Mouse (Mus musculus) limb, embryonic 13.5 days (tissue): ENCODE data around the gene Shank3. TPM values are rescaled to one million over a fixed set of nuclear protein-coding genes. Genes with fewer than 3 reads are reported as not detected.

Experiments
- ATAC-seq: fragments of 200-750 bp; cut with Nextera tagmentation; 2 replicates; pipeline ENCODE4 v1.8.0; 2017; ENCODE audit warnings: low read depth, moderate number of reproducible peaks, moderate TSS enrichment; ENCODE audit not compliant: low FRiP score
- H3K27ac ChIP-seq: fragments of 300-500 bp; sonication (generic); 2 replicates; pipeline ENCODE4 v1.5.1; 2015; ENCODE audit warnings: inconsistent platforms, mild to moderate bottlenecking, moderate library complexity
- H3K27me3 ChIP-seq: fragments of 300-500 bp; sonication (generic); 2 replicates; pipeline ENCODE4 v1.6.1; 2015; ENCODE audit warnings: mild to moderate bottlenecking, inconsistent platforms
- H3K36me3 ChIP-seq: fragments of 300-500 bp; sonication (generic); 2 replicates; pipeline ENCODE4 v1.6.1; 2015; ENCODE audit warnings: inconsistent platforms, mild to moderate bottlenecking, moderate library complexity
- H3K4me1 ChIP-seq: fragments of 300-500 bp; sonication (generic); 2 replicates; pipeline ENCODE4 v1.6.1; 2015; ENCODE audit warnings: inconsistent platforms
- H3K4me2 ChIP-seq: fragments of 300-500 bp; sonication (generic); replicated peaks from 2 replicates; pipeline ENCODE4 v1.6.1; 2015; ENCODE audit warnings: inconsistent platforms, mild to moderate bottlenecking, moderate library complexity
- H3K4me3 ChIP-seq: fragments of 300-500 bp; sonication (generic); 2 replicates; pipeline ENCODE4 v1.5.1; 2015; ENCODE audit warnings: moderate library complexity, mild to moderate bottlenecking, inconsistent platforms
- H3K9ac ChIP-seq: fragments of 300-500 bp; sonication (generic); 2 replicates; pipeline ENCODE4 v1.6.1; 2015; ENCODE audit warnings: mild to moderate bottlenecking, inconsistent platforms
- H3K9me3 ChIP-seq: fragments of 300-500 bp; sonication (generic); 2 replicates; pipeline ENCODE4 v1.6.1; 2016; ENCODE audit warnings: inconsistent platforms
- WGBS: fragments of 180-500 bp; shearing (Covaris S2); methylation state at CpG from one replicate; pipeline ENCODE4 v1.1.7; 2015; 5-methylcytosine and 5-hydroxymethylcytosine counted together
- polyA plus RNA-seq: library from polyadenylated mRNA; unstranded; fragments of >200 nt; fragmentation: Nextera tagmentation; extraction: Ambion mirVana; gene quantifications from 2 replicates; pipeline ENCODE4 v1.2.1, GENCODE M21; 2015

Gene Shank3
- polyA plus RNA-seq, 1 experiment from 2014 or later: 2.6 TPM

- Histone ChIP-seq H3K9me3 (no peaks in the 10 kb centered on the region), H3K27me3 (no peaks in the 10 kb centered on the region), H3K36me3 (peaks cover 36% of the 10 kb centered on the region), H3K4me2 (no peak overlapping the region), H3K27ac (no peak overlapping the region), H3K9ac (no peak overlapping the region), H3K4me3 (no peak overlapping the region), H3K4me1 (no peaks in the 10 kb centered on the region)
- ATAC-seq: no peak
- WGBS: 85% methylated on average over 8 of the region's 8 CpGs
Observed at GRCm38 (mm10) chr15:89507751-89508150, 8.3 kb downstream of the Shank3 start.

GRCm38 (mm10) chr15:89512679-89513078 lies 13.3 kb downstream of the Shank3 start:
- no peak overlapping the region for H3K27ac ChIP-seq
- no peaks in the 10 kb centered on the region for H3K27me3 ChIP-seq
- no peak overlapping the region for H3K4me3 ChIP-seq
- H3K36me3 ChIP-seq: peaks cover 4% of the 10 kb centered on the region; the same call in 1 of the 2 replicates
- no peak for ATAC-seq
- H3K9me3 ChIP-seq: no peaks in the 10 kb centered on the region
- WGBS: 72% methylated on average over 4 of the region's 4 CpGs
- H3K9ac ChIP-seq: no peak overlapping the region
- H3K4me1 ChIP-seq: no peaks in the 10 kb centered on the region
- H3K4me2 ChIP-seq: no peak overlapping the region

- ATAC-seq: no peak
- Histone ChIP-seq H3K9me3 (no peaks in the 10 kb centered on the region), H3K9ac (no peak overlapping the region), H3K27ac (no peak overlapping the region), H3K27me3 (peaks cover 37% of the 10 kb centered on the region), H3K4me2 (no peak overlapping the region), H3K36me3 (peaks cover 4% of the 10 kb centered on the region), H3K4me3 (no peak overlapping the region), H3K4me1 (peaks cover 17% of the 10 kb centered on the region)
- 65% methylated on average over 7 of the region's 7 CpGs for WGBS
Observed at GRCm38 (mm10) chr15:89521951-89522350, 22.5 kb downstream of the Shank3 start.

- 83% methylated on average over 10 of the region's 10 CpGs for WGBS
- Histone ChIP-seq H3K4me3 (peak overlapping the region; percentile 72), H3K9ac (0 out of 2 replicates have a peak overlapping the region, but pooled peaks have one; percentile 59), H3K4me2 (peak overlapping the region; percentile 96), H3K27me3 (peaks cover 37% of the 10 kb centered on the region), H3K36me3 (peaks cover 6% of the 10 kb centered on the region), H3K4me1 (peaks cover 17% of the 10 kb centered on the region), H3K9me3 (no peaks in the 10 kb centered on the region), H3K27ac (no peak overlapping the region)
- ATAC-seq: no peak
Observed at GRCm38 (mm10) chr15:89522566-89523282, 23.3 kb downstream of the Shank3 start.

GRCm38 (mm10) chr15:89523283-89523832 lies 23.9 kb downstream of the Shank3 start:
- Histone ChIP-seq H3K9ac (peak overlapping the region; percentile 59), H3K4me2 (peak overlapping the region; percentile 96), H3K9me3 (no peaks in the 10 kb centered on the region), H3K4me3 (peak overlapping the region; percentile 72), H3K27ac (no peak overlapping the region), H3K36me3 (peaks cover 6% of the 10 kb centered on the region), H3K27me3 (peaks cover 37% of the 10 kb centered on the region), H3K4me1 (peaks cover 17% of the 10 kb centered on the region)
- peak; percentile 65 for ATAC-seq
- 7% methylated on average over 20 of the region's 47 CpGs for WGBS

- Histone ChIP-seq H3K4me3 (peak overlapping the region; percentile 72), H3K4me2 (peak overlapping the region; percentile 96), H3K27me3 (peaks cover 37% of the 10 kb centered on the region), H3K9ac (peak overlapping the region; percentile 78), H3K9me3 (no peaks in the 10 kb centered on the region), H3K27ac (no peak overlapping the region), H3K4me1 (peaks cover 17% of the 10 kb centered on the region), H3K36me3 (peaks cover 6% of the 10 kb centered on the region)
- ATAC-seq: peak; percentile 46; the same call in 1 of the 2 replicates
- WGBS: 5% methylated on average over 31 of the region's 52 CpGs
Observed at GRCm38 (mm10) chr15:89524001-89524571, 24.7 kb downstream of the Shank3 start.

- WGBS: 66% methylated on average over 8 of the region's 8 CpGs
- Histone ChIP-seq H3K9me3 (no peaks in the 10 kb centered on the region), H3K4me1 (peaks cover 17% of the 10 kb centered on the region), H3K4me3 (peak overlapping the region; percentile 72), H3K27ac (no peak overlapping the region), H3K4me2 (peak overlapping the region; percentile 96), H3K9ac (peak overlapping the region; percentile 78), H3K36me3 (peaks cover 6% of the 10 kb centered on the region), H3K27me3 (peaks cover 37% of the 10 kb centered on the region)
- ATAC-seq: no peak
Observed at GRCm38 (mm10) chr15:89524611-89525415, 25.4 kb downstream of the Shank3 start.

- H3K4me1 ChIP-seq: peaks cover 17% of the 10 kb centered on the region
- peaks cover 6% of the 10 kb centered on the region for H3K36me3 ChIP-seq
- 95% methylated on average over 8 of the region's 8 CpGs for WGBS
- no peak for ATAC-seq
- H3K9me3 ChIP-seq: no peaks in the 10 kb centered on the region
- no peak overlapping the region for H3K27ac ChIP-seq
- no peak overlapping the region for H3K4me3 ChIP-seq
- peaks cover 37% of the 10 kb centered on the region for H3K27me3 ChIP-seq
- H3K9ac ChIP-seq: no peak overlapping the region
- H3K4me2 ChIP-seq: no peak overlapping the region
Observed at GRCm38 (mm10) chr15:89525464-89525863, 26.0 kb downstream of the Shank3 start.

- H3K4me3 ChIP-seq: no peak overlapping the region
- no peak overlapping the region for H3K9ac ChIP-seq
- no peaks in the 10 kb centered on the region for H3K9me3 ChIP-seq
- peaks cover 37% of the 10 kb centered on the region for H3K27me3 ChIP-seq
- H3K4me2 ChIP-seq: no peak overlapping the region
- H3K4me1 ChIP-seq: peaks cover 17% of the 10 kb centered on the region
- 77% methylated on average over 7 of the region's 7 CpGs for WGBS
- no peak for ATAC-seq
- no peak overlapping the region for H3K27ac ChIP-seq
- peaks cover 10% of the 10 kb centered on the region for H3K36me3 ChIP-seq
Observed at GRCm38 (mm10) chr15:89525896-89526295, 26.5 kb downstream of the Shank3 start.

GRCm38 (mm10) chr15:89526776-89527325 lies 27.4 kb downstream of the Shank3 start:
- 90% methylated on average over 19 of the region's 19 CpGs for WGBS
- H3K27ac ChIP-seq: no peak overlapping the region

GRCm38 (mm10) chr15:89527466-89527865 lies 28.0 kb downstream of the Shank3 start:
- no peak overlapping the region for H3K9ac ChIP-seq
- H3K4me3 ChIP-seq: no peak overlapping the region
- H3K36me3 ChIP-seq: peaks cover 15% of the 10 kb centered on the region
- H3K27ac ChIP-seq: no peak overlapping the region
- peaks cover 22% of the 10 kb centered on the region for H3K4me1 ChIP-seq
- no peak overlapping the region for H3K4me2 ChIP-seq
- 87% methylated on average over 7 of the region's 7 CpGs for WGBS
- peaks cover 29% of the 10 kb centered on the region for H3K27me3 ChIP-seq
- no peak for ATAC-seq
- H3K9me3 ChIP-seq: no peaks in the 10 kb centered on the region

More at GRCm38 (mm10) chr15:89526776-89527325, 27.4 kb downstream of the Shank3 start:
- Histone ChIP-seq H3K4me3 (no peak overlapping the region), H3K36me3 (peaks cover 15% of the 10 kb centered on the region), H3K27me3 (peaks cover 34% of the 10 kb centered on the region), H3K4me1 (peaks cover 17% of the 10 kb centered on the region), H3K9me3 (no peaks in the 10 kb centered on the region), H3K9ac (no peak overlapping the region), H3K4me2 (no peak overlapping the region)
- ATAC-seq: no peak
